Mouse (Mus musculus) ES-CJ7 (cell line): Measurements from ENCODE around the gene Ado.

Experiments used
- DNase-seq: peaks from one replicate; pipeline ENCODE4 v3.0.0; 2011; ENCODE audit warnings: low read depth, low spot score

Gene Ado

GRCm38 (mm10) chr10:67536621-67537141 lies 12.1 kb downstream of the Ado start:
- peak; percentile 34 for DNase-seq

- peak; percentile 75 for DNase-seq
Measured at GRCm38 (mm10) chr10:67535972-67536371, 12.8 kb downstream of the Ado start.

- peak; percentile 25 for DNase-seq
Measured at GRCm38 (mm10) chr10:67535256-67535655, 13.5 kb downstream of the Ado start, which contains the start of gene Egr2. Egr2 (plus strand) TSS chr10:67535475.

- DNase-seq, result no peak
Measured at GRCm38 (mm10) chr10:67529769-67530168, 19.0 kb downstream of the Ado start.

- no peak for DNase-seq
Measured at GRCm38 (mm10) chr10:67526435-67526834, 22.3 kb downstream of the Ado start.

- no peak for DNase-seq
Measured at GRCm38 (mm10) chr10:67524694-67525093, 24.1 kb downstream of the Ado start.

GRCm38 (mm10) chr10:67524130-67524529 lies 24.6 kb downstream of the Ado start:
- no peak for DNase-seq

GRCm38 (mm10) chr10:67518733-67519132 lies 30.0 kb downstream of the Ado start:
- no peak for DNase-seq

- DNase-seq, result no peak
Measured at GRCm38 (mm10) chr10:67512871-67513270, 35.9 kb downstream of the Ado start.

- DNase-seq, result no peak
Measured at GRCm38 (mm10) chr10:67512211-67512610, 36.5 kb downstream of the Ado start.

- DNase-seq, result no peak
Measured at GRCm38 (mm10) chr10:67505248-67505647, 43.5 kb downstream of the Ado start.

GRCm38 (mm10) chr10:67504046-67504445 lies 44.7 kb downstream of the Ado start:
- DNase-seq, result no peak

- no peak for DNase-seq
Measured at GRCm38 (mm10) chr10:67503320-67503995, 45.3 kb downstream of the Ado start.

- DNase-seq, result no peak
Measured at GRCm38 (mm10) chr10:67497951-67498350, 50.8 kb downstream of the Ado start.

- no peak for DNase-seq
Measured at GRCm38 (mm10) chr10:67497144-67497892, 51.4 kb downstream of the Ado start.
